Mouse (Mus musculus) forebrain, embryonic 11.5 days (tissue): ENCODE measurements around the gene Olfr1058. TPM values are rescaled to one million over a fixed set of nuclear protein-coding genes. Genes with fewer than 3 reads are reported as not detected.
"Not testable (repeated sequence)": the region's sequence is repeated elsewhere in the genome, so short reads cannot be mapped to it uniquely, and the experiment has no call there.

Source experiments
- ATAC-seq: fragments of 200-750 bp; cut with Nextera tagmentation; replicated peaks from 2 replicates; pipeline ENCODE4 v1.8.0; 2017; ENCODE audit warnings: moderate TSS enrichment; ENCODE audit not compliant: low FRiP score
- DNase-seq: peaks from one replicate; pipeline ENCODE4 v3.0.0-alpha.2; 2017; ENCODE audit warnings: low spot score
- H3K27ac ChIP-seq: fragments of 300-500 bp; sonication (generic); 2 replicates; pipeline ENCODE4 v1.5.1; 2014; ENCODE audit warnings: low read depth, low read length
- H3K27me3 ChIP-seq: fragments of 300-500 bp; sonication (generic); 2 replicates; pipeline ENCODE4 v1.6.1; 2014; ENCODE audit warnings: mild to moderate bottlenecking, low read length, mixed read lengths; ENCODE audit not compliant: control insufficient read depth, insufficient read depth
- H3K36me3 ChIP-seq: fragments of 300-500 bp; sonication (generic); 2 replicates; pipeline ENCODE4 v1.6.1; 2014; ENCODE audit warnings: mild to moderate bottlenecking, low read length, moderate library complexity, mixed read lengths; ENCODE audit not compliant: control insufficient read depth, insufficient read depth
- H3K4me1 ChIP-seq: fragments of 300-500 bp; sonication (generic); replicated peaks from 2 replicates; pipeline ENCODE4 v1.6.1; 2014; ENCODE audit warnings: low read length, mixed read lengths; ENCODE audit not compliant: control insufficient read depth, insufficient read depth
- H3K4me2 ChIP-seq: fragments of 300-500 bp; sonication (generic); 2 replicates; pipeline ENCODE4 v1.6.1; 2014; ENCODE audit warnings: low read depth, mild to moderate bottlenecking, low read length, moderate library complexity, mixed read lengths; ENCODE audit not compliant: severe bottlenecking
- H3K4me3 ChIP-seq: fragments of 300-500 bp; sonication (generic); 2 replicates; pipeline ENCODE4 v1.5.1; 2014; ENCODE audit warnings: low read depth, low read length
- H3K9ac ChIP-seq: fragments of 300-500 bp; sonication (generic); 2 replicates; pipeline ENCODE4 v1.6.1; 2014; ENCODE audit warnings: low read length
- H3K9me3 ChIP-seq: fragments of 300-500 bp; sonication (generic); 2 replicates; pipeline ENCODE4 v1.6.1; 2016; ENCODE audit warnings: low read length, mixed read lengths; ENCODE audit not compliant: control insufficient read depth
- WGBS: fragments of 180-500 bp; shearing (Covaris S2); extraction: QIAGEN DNeasy Blood & Tissue Kit; methylation state at CpG from one replicate; pipeline ENCODE4 v1.1.7; 2014; 5-methylcytosine and 5-hydroxymethylcytosine counted together
- polyA plus RNA-seq: library from polyadenylated mRNA; unstranded; fragments of >200 nt; fragmentation: Nextera tagmentation; extraction: Ambion mirVana; gene quantifications from 2 replicates; pipeline ENCODE4 v1.2.1, GENCODE M21; 2014

Olfr1058 gene
- not detected in 2 replicates for polyA plus RNA-seq

GRCm38 (mm10) chr2:86388461-86388860, at the start of gene Olfr1058:
TSS of gene Olfr1058 (minus strand) at chr2:86388561.
- not testable (repeated sequence) for ATAC-seq

GRCm38 (mm10) chr2:86428511-86428910, 40.1 kb upstream of the Olfr1058 start:
- not testable (repeated sequence) for H3K9me3 ChIP-seq, ATAC-seq, H3K27ac ChIP-seq, H3K36me3 ChIP-seq, H3K4me2 ChIP-seq, H3K4me1 ChIP-seq, H3K27me3 ChIP-seq, H3K9ac ChIP-seq, DNase-seq, H3K4me3 ChIP-seq
- whole genome bisulfite sequencing, result 87% methylated on average over 8 of the region's 8 CpGs

More at GRCm38 (mm10) chr2:86388461-86388860, at the start of gene Olfr1058:
- not testable (repeated sequence) for H3K4me3 ChIP-seq, H3K36me3 ChIP-seq, H3K9me3 ChIP-seq, H3K27ac ChIP-seq, H3K27me3 ChIP-seq, DNase-seq, H3K4me1 ChIP-seq, H3K9ac ChIP-seq, H3K4me2 ChIP-seq

GRCm38 (mm10) chr2:86426649-86427048, 38.3 kb upstream of the Olfr1058 start, which contains the start of gene Olfr1062:
TSS of gene Olfr1062 (minus strand) at chr2:86426749.
- not testable (repeated sequence) for H3K27ac ChIP-seq, ATAC-seq, H3K36me3 ChIP-seq, H3K27me3 ChIP-seq, H3K4me2 ChIP-seq, H3K4me3 ChIP-seq, H3K9me3 ChIP-seq, DNase-seq, H3K9ac ChIP-seq, H3K4me1 ChIP-seq

GRCm38 (mm10) chr2:86413950-86414349, 25.6 kb upstream of the Olfr1058 start, which contains the start of gene Olfr1061:
TSS of gene Olfr1061 (minus strand) at chr2:86414050.
- no peak for ATAC-seq
- Histone ChIP-seq H3K36me3 (no peaks in the 10 kb centered on the region), H3K4me3 (no peak within 1 kb of the TSS), H3K9ac (no peak within 1 kb of the TSS), H3K4me2 (no peak within 1 kb of the TSS), H3K9me3 (no peaks in the 10 kb centered on the region), H3K4me1 (no peaks in the 10 kb centered on the region), H3K27ac (no peak within 1 kb of the TSS), H3K27me3 (no peaks in the 10 kb centered on the region)
- WGBS, result 88% methylated on average over 1 of the region's 1 CpGs
- DNase-seq, result no peak

GRCm38 (mm10) chr2:86395114-86395513, 6.8 kb upstream of the Olfr1058 start:
- Histone ChIP-seq H3K9me3 (no peaks in the 10 kb centered on the region), H3K9ac (no peak overlapping the region), H3K4me1 (no peaks in the 10 kb centered on the region), H3K27ac (no peak overlapping the region), H3K27me3 (no peaks in the 10 kb centered on the region), H3K4me2 (no peak overlapping the region), H3K4me3 (no peak overlapping the region), H3K36me3 (no peaks in the 10 kb centered on the region)
- 85% methylated on average over 2 of the region's 2 CpGs for WGBS
- DNase-seq (no peak), ATAC-seq (peak; percentile 51; the same call in 1 of the 2 replicates)

GRCm38 (mm10) chr2:86378293-86378692, 10.1 kb downstream of the Olfr1058 start, which contains the start of gene Olfr1057:
TSS of gene Olfr1057 (minus strand) at chr2:86378393.
- ATAC-seq, result no peak

GRCm38 (mm10) chr2:86366342-86366741, 22.0 kb downstream of the Olfr1058 start:
- H3K27ac ChIP-seq, ATAC-seq, H3K9ac ChIP-seq, H3K9me3 ChIP-seq, DNase-seq, H3K36me3 ChIP-seq, H3K4me2 ChIP-seq, H3K27me3 ChIP-seq, H3K4me1 ChIP-seq, H3K4me3 ChIP-seq: not testable (repeated sequence)
- no CpG with 5 or more reads among the region's 6 CpGs for WGBS

More at GRCm38 (mm10) chr2:86378293-86378692, 10.1 kb downstream of the Olfr1058 start, which contains the start of gene Olfr1057:
- Histone ChIP-seq H3K4me1 (no peaks in the 10 kb centered on the region), H3K36me3 (no peaks in the 10 kb centered on the region), H3K9me3 (no peaks in the 10 kb centered on the region), H3K4me2 (no peak within 1 kb of the TSS), H3K9ac (no peak within 1 kb of the TSS), H3K27ac (no peak within 1 kb of the TSS), H3K27me3 (no peaks in the 10 kb centered on the region), H3K4me3 (no peak within 1 kb of the TSS)
- no peak for DNase-seq

- Histone ChIP-seq H3K4me1 (no peaks in the 10 kb centered on the region), H3K27ac (no peak within 1 kb of the TSS), H3K36me3 (no peaks in the 10 kb centered on the region), H3K4me3 (no peak within 1 kb of the TSS), H3K27me3 (no peaks in the 10 kb centered on the region), H3K9me3 (no peaks in the 10 kb centered on the region), H3K9ac (no peak within 1 kb of the TSS), H3K4me2 (no peak within 1 kb of the TSS)
- DNase-seq (no peak), ATAC-seq (no peak)
Measured at GRCm38 (mm10) chr2:86362369-86362768, 26.0 kb downstream of the Olfr1058 start, which contains the start of gene Olfr1056. TSS of gene Olfr1056 (minus strand) at chr2:86362469.

GRCm38 (mm10) chr2:86351751-86352150, 36.6 kb downstream of the Olfr1058 start:
- not testable (repeated sequence) for H3K9ac ChIP-seq, H3K27me3 ChIP-seq, H3K4me3 ChIP-seq, H3K4me2 ChIP-seq, H3K9me3 ChIP-seq, DNase-seq, ATAC-seq, H3K4me1 ChIP-seq, H3K36me3 ChIP-seq, H3K27ac ChIP-seq
- 92% methylated on average over 1 of the region's 1 CpGs for WGBS
